ENCODE assay signal across 10 mouse cellular contexts in the genomic region with DNA sequence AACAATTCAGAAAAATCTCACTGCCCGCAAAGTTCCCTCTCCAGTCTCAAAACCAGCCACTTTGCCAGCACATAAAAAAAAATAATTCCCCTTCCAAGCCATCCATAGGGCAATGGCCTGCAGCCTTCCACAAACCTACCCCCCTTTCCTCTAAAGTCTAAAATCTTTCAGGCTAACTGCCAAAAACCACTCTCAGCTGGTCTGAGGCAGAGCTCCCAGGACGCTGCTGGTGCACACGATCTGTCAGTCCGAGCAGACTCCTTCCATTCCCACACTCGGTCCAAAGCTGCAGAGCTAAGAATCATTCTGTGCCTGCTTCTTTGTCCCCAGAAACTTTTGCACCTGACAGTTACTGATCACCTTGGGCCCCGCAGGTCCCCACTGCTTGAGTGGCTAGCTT. TPM values are rescaled to one million over a fixed set of nuclear protein-coding genes. Genes with fewer than 3 reads are reported as not detected.
DNase-seq lines count a peak whose midpoint lies in the region; ATAC-seq and TF ChIP-seq lines count a peak whose summit lies in the region.
"Had no signal": no experiment of that assay in that cellular context is flagged by ENCODE, and none has a peak within 500 bp of the region (broad histone marks: within the 10 kb centered on the region; RNA-seq: fewer than 3 reads in every experiment).

No protein-coding gene starts in this region.

- CTCF ChIA-PET in Patski (lab: Charles Lee), result no interaction called here

- no peak for TF ChIP-seq POLR2A in limb, embryonic 14.5 days (IDR thresholded peaks at IDR 0.05; ENCODE audit: borderline replicate concordance, extremely low read depth, insufficient read depth, insufficient read length)

- H3K27me3 ChIP-seq in heart, embryonic 10.5 days (ENCODE audit: insufficient read depth, poor library complexity, severe bottlenecking), result peaks cover 21% of the 10 kb centered on the region
- H3K27me3 ChIP-seq in Patski, result no peaks in the 10 kb centered on the region
- H3K27me3 ChIP-seq in limb, embryonic 14.5 days (ENCODE audit: control insufficient read depth, insufficient read depth, low read length), result no peaks in the 10 kb centered on the region
- H3K27me3 ChIP-seq: CH12.LX had no signal

- ATAC-seq in Patski, result no peak
- ATAC-seq in limb, embryonic 14.5 days (ENCODE audit: low FRiP score, low read depth), result no peak
- ATAC-seq: inflammation-experienced regulatory T-cells, adult 6 months had no signal

- no peak for TF ChIP-seq CTCF in Patski (IDR thresholded peaks at IDR 0.05)

- no peak overlapping the region for H3K4me3 ChIP-seq in heart, embryonic 10.5 days
- no peak overlapping the region for H3K4me3 ChIP-seq in limb, embryonic 14.5 days (replicated peaks; ENCODE audit: low read length)

- DNase-seq in heart, embryonic 10.5 days (ENCODE audit: low spot score), result no peak
- no peak for DNase-seq in heart, postnatal 25 days (ENCODE audit: low spot score)
- DNase-seq in Patski (ENCODE audit: low read depth, low spot score), result peak; percentile 20
- peak; percentile 19 to 41 for DNase-seq in heart, postnatal 10 days
- DNase-seq in limb, embryonic 14.5 days (ENCODE audit: low spot score), result peak; percentile 75
- DNase-seq in spleen, postnatal 36 days (ENCODE audit: low spot score in 2 of 2), result no peak
- DNase-seq in retina, postnatal 1 day, result no peak
- DNase-seq in cerebellum, adult 9-10 months, result no peak

- POLR2A ChIA-PET in Patski (lab: Charles Lee), result interaction anchor here (0.6 kb wide), 1 partner anchor 113 kb away, joined by 6 read pairs; no protein-coding TSS in a partner anchor

- 0 out of 2 replicates have a peak, but pooled peaks cover 4% of the 10 kb centered on the region for H3K36me3 ChIP-seq in heart, embryonic 10.5 days
- no peaks in the 10 kb centered on the region for H3K36me3 ChIP-seq in limb, embryonic 14.5 days (ENCODE audit: control insufficient read depth, insufficient read depth, low read length)

- in situ Hi-C loops in Patski (cut with MboI; ENCODE audit: low pct_unique_long_range_greater_than_20kb), result no loop called here

- peak overlapping the region; percentile 53; the same call in 1 of the 2 replicates for H3K27ac ChIP-seq in heart, embryonic 10.5 days
- 0 out of 2 replicates have a peak overlapping the region, but pooled peaks have one; percentile 16 for H3K27ac ChIP-seq in limb, embryonic 14.5 days (replicated peaks; ENCODE audit: low read depth, low read length)

- intact Hi-C loops in heart, postnatal 25 days (cut with DNase I), result no loop called here
- intact Hi-C loops in heart, postnatal 10 days (cut with DNase I), result no loop called here

- H3K4me1 ChIP-seq in heart, embryonic 10.5 days, result peaks cover 9% of the 10 kb centered on the region
- H3K4me1 ChIP-seq in limb, embryonic 14.5 days (ENCODE audit: control insufficient read depth, insufficient read depth, low read length), result peaks cover 21% of the 10 kb centered on the region

- H3K4me2 ChIP-seq in limb, embryonic 14.5 days (replicated peaks; ENCODE audit: low read depth, low read length, severe bottlenecking), result peak overlapping the region; percentile 2; the same call in 1 of the 2 replicates

- H3K9ac ChIP-seq in limb, embryonic 14.5 days (ENCODE audit: low read depth, low read length, severe bottlenecking), result 0 out of 2 replicates have a peak overlapping the region, but pooled peaks have one; percentile 3

- 57% methylated on average over 6 of the region's 6 CpGs for WGBS in heart, embryonic 10.5 days
- 32% methylated on average over 6 of the region's 6 CpGs for WGBS in limb, embryonic 14.5 days

- H3K9me3 ChIP-seq in heart, embryonic 10.5 days, result no peaks in the 10 kb centered on the region
- H3K9me3 ChIP-seq in limb, embryonic 14.5 days (ENCODE audit: control insufficient read depth, low read length), result no peaks in the 10 kb centered on the region

RNA-seq across cellular contexts. Expression of a gene that starts 22.1 kb away (rescaled TPM):
- 22.4 TPM in 2 replicates for polyA plus RNA-seq in heart, embryonic 10.5 days (2016; fragmentation: Nextera tagmentation; extraction: Ambion mirVana)
- total RNA-seq in heart, postnatal 25 days (2021), result 10 to 100 TPM; 12.6 to 13.3 TPM
- 35.2 TPM for polyA plus RNA-seq in Patski (2021)
- 10 to 100 TPM; 13.3 to 15.0 TPM for total RNA-seq in heart, postnatal 10 days (2021)
- 30.1 and 30.5 TPM in 2 replicates for polyA plus RNA-seq in limb, embryonic 14.5 days (2012; rRNA removed)
- 23.2 and 26.1 TPM in 2 replicates for polyA plus RNA-seq in limb, embryonic 14.5 days (2014; fragmentation: Nextera tagmentation; extraction: Ambion mirVana)

RNA-seq across cellular contexts. Expression of a gene that starts 25.8 kb away (rescaled TPM):
- polyA plus RNA-seq in heart, embryonic 10.5 days (2016; fragmentation: Nextera tagmentation; extraction: Ambion mirVana), result 2.0 and 2.1 TPM in 2 replicates
- total RNA-seq in heart, postnatal 25 days (2021), result 10 to 100 TPM; 10.5 to 10.9 TPM
- polyA plus RNA-seq in Patski (2021), result 54.5 TPM
- 10 to 100 TPM; 20.9 to 21.6 TPM for total RNA-seq in heart, postnatal 10 days (2021)
- polyA plus RNA-seq in limb, embryonic 14.5 days (2012; rRNA removed), result 24.9 and 32.4 TPM in 2 replicates
- polyA plus RNA-seq in limb, embryonic 14.5 days (2014; fragmentation: Nextera tagmentation; extraction: Ambion mirVana), result 9.8 and 13.5 TPM in 2 replicates

RNA-seq across cellular contexts. Expression of a gene that starts 41.2 kb away (rescaled TPM):
- polyA plus RNA-seq in heart, embryonic 10.5 days (2016; fragmentation: Nextera tagmentation; extraction: Ambion mirVana), result 209 and 212 TPM in 2 replicates
- total RNA-seq in heart, postnatal 25 days (2021), result 100 to 1,000 TPM; 145 to 156 TPM
- polyA plus RNA-seq in Patski (2021), result 239 TPM
- 100 to 1,000 TPM; 176 to 183 TPM for total RNA-seq in heart, postnatal 10 days (2021)
- polyA plus RNA-seq in limb, embryonic 14.5 days (2012; rRNA removed), result 139 and 213 TPM in 2 replicates
- polyA plus RNA-seq in limb, embryonic 14.5 days (2014; fragmentation: Nextera tagmentation; extraction: Ambion mirVana), result 185 and 191 TPM in 2 replicates

Comparison
In these comparisons a context has a peak if more than half of its experiments do, and no peak if none do; other contexts are left out.
1. DNase-seq: peak in Patski (single experiment), heart, postnatal 10 days (2 of 2) and limb, embryonic 14.5 days (single experiment); none in heart, embryonic 10.5 days (single experiment), heart, postnatal 25 days (single experiment), spleen, postnatal 36 days (0 of 2), retina, postnatal 1 day (single experiment) and cerebellum, adult 9-10 months (single experiment).